Mouse (Mus musculus) testis, adult 2 months (tissue): Measurements from ENCODE around the gene Gbp6. TPM values are rescaled to one million over a fixed set of nuclear protein-coding genes. Genes with fewer than 3 reads are reported as not detected.
"Not testable (repeated sequence)": the region's sequence is repeated elsewhere in the genome, so short reads cannot be mapped to it uniquely, and the experiment has no call there.

ENCODE experiments used
- H3K27ac ChIP-seq: fragments of 200-500 bp; 2 replicates; pipeline ENCODE4 v1.5.1; 2012; ENCODE audit warnings: low read depth, low read length; ENCODE audit not compliant: control insufficient read depth, insufficient read depth
- H3K27me3 ChIP-seq: fragments of 200-500 bp; 2 replicates; pipeline ENCODE4 v1.6.1; 2012; ENCODE audit warnings: mild to moderate bottlenecking, low read length, moderate library complexity; ENCODE audit not compliant: control insufficient read depth, insufficient read depth
- H3K36me3 ChIP-seq: fragments of 200-500 bp; 2 replicates; pipeline ENCODE4 v1.6.1; 2012; ENCODE audit warnings: mild to moderate bottlenecking, low read length; ENCODE audit not compliant: control insufficient read depth, insufficient read depth
- H3K4me1 ChIP-seq: fragments of 200-500 bp; 2 replicates; pipeline ENCODE4 v1.6.1; 2012; ENCODE audit warnings: low read length; ENCODE audit not compliant: control insufficient read depth, insufficient read depth
- H3K4me3 ChIP-seq: fragments of 200-500 bp; 2 replicates; pipeline ENCODE4 v1.5.1; 2012; ENCODE audit warnings: low read depth, mild to moderate bottlenecking, low read length, moderate library complexity, mixed read lengths; ENCODE audit not compliant: control insufficient read depth
- CTCF ChIP-seq: fragments of 200-500 bp; IDR thresholded peaks from 2 replicates; pipeline ENCODE4 v1.5.1; 2012; ENCODE audit warnings: low read depth, mild to moderate bottlenecking, inconsistent platforms, low read length, moderate library complexity; ENCODE audit not compliant: control insufficient read depth, insufficient read depth, insufficient replicate concordance
- POLR2A ChIP-seq: fragments of 200-500 bp; IDR thresholded peaks from 2 replicates; pipeline ENCODE4 v1.6.1; 2012; ENCODE audit warnings: low read depth, mild to moderate bottlenecking, inconsistent platforms, low read length, moderate library complexity; ENCODE audit not compliant: control insufficient read depth
- polyA plus RNA-seq: library from polyadenylated mRNA; depleted of rRNA; stranded (reverse); fragments of >200 nt; gene quantifications from 2 replicates; pipeline ENCODE4 v1.2.3, GENCODE M21; 2012

The Gbp6 gene
- polyA plus RNA-seq, 1 experiment: 0.12 TPM

GRCm38 (mm10) chr5:105301963-105302362 lies 8.5 kb upstream of the Gbp6 start:
- TF ChIP-seq POLR2A (no peak), CTCF (no peak)
- Histone ChIP-seq H3K4me3 (no peak overlapping the region), H3K27me3 (no peaks in the 10 kb centered on the region)

GRCm38 (mm10) chr5:105301531-105301930 lies 8.0 kb upstream of the Gbp6 start:
- TF ChIP-seq POLR2A (no peak), CTCF (no peak)
- no peaks in the 10 kb centered on the region; the same call in 1 of the 2 replicates for H3K4me1 ChIP-seq
- no peak overlapping the region for H3K4me3 ChIP-seq
- H3K27me3 ChIP-seq: no peaks in the 10 kb centered on the region
- no peak overlapping the region for H3K27ac ChIP-seq
- H3K36me3 ChIP-seq: no peaks in the 10 kb centered on the region

More at GRCm38 (mm10) chr5:105301963-105302362, 8.5 kb upstream of the Gbp6 start:
- Histone ChIP-seq H3K36me3 (no peaks in the 10 kb centered on the region), H3K4me1 (no peaks in the 10 kb centered on the region; the same call in 1 of the 2 replicates), H3K27ac (no peak overlapping the region)

- Histone ChIP-seq H3K4me3 (no peak overlapping the region), H3K36me3 (no peaks in the 10 kb centered on the region), H3K27me3 (no peaks in the 10 kb centered on the region), H3K4me1 (no peaks in the 10 kb centered on the region; the same call in none of the 2 replicates), H3K27ac (no peak overlapping the region)
- TF ChIP-seq POLR2A: no peak
- TF ChIP-seq CTCF: no peak
These were observed 2.2 kb upstream of the Gbp6 start for GRCm38 (mm10) chr5:105295746-105296145.

GRCm38 (mm10) chr5:105292492-105292891 lies 1.0 kb downstream of the Gbp6 start:
- Histone ChIP-seq H3K36me3 (no peaks in the 10 kb centered on the region), H3K27ac (no peak overlapping the region), H3K4me1 (no peaks in the 10 kb centered on the region; the same call in 1 of the 2 replicates), H3K4me3 (no peak overlapping the region), H3K27me3 (no peaks in the 10 kb centered on the region)
- TF ChIP-seq POLR2A (no peak), CTCF (no peak)

- H3K4me3 ChIP-seq, H3K4me1 ChIP-seq, H3K27me3 ChIP-seq, H3K27ac ChIP-seq, H3K36me3 ChIP-seq: not testable (repeated sequence)
These were observed 2.6 kb downstream of the Gbp6 start for GRCm38 (mm10) chr5:105290921-105291320.

GRCm38 (mm10) chr5:105260673-105261072 lies 32.8 kb downstream of the Gbp6 start:
- H3K27ac ChIP-seq, H3K36me3 ChIP-seq: not testable (repeated sequence)

GRCm38 (mm10) chr5:105252491-105252890 lies 41.0 kb downstream of the Gbp6 start:
- H3K27ac ChIP-seq: no peak overlapping the region

More at GRCm38 (mm10) chr5:105260673-105261072, 32.8 kb downstream of the Gbp6 start:
- not testable (repeated sequence) for H3K4me1 ChIP-seq, H3K27me3 ChIP-seq, H3K4me3 ChIP-seq

GRCm38 (mm10) chr5:105244741-105245140 lies 48.8 kb downstream of the Gbp6 start:
- H3K27ac ChIP-seq, H3K36me3 ChIP-seq, H3K4me1 ChIP-seq, H3K27me3 ChIP-seq, H3K4me3 ChIP-seq: not testable (repeated sequence)

More at GRCm38 (mm10) chr5:105252491-105252890, 41.0 kb downstream of the Gbp6 start:
- Histone ChIP-seq H3K27me3 (no peaks in the 10 kb centered on the region), H3K4me1 (no peaks in the 10 kb centered on the region), H3K36me3 (no peaks in the 10 kb centered on the region), H3K4me3 (no peak overlapping the region)
- TF ChIP-seq POLR2A (no peak), CTCF (no peak)

- not testable (repeated sequence) for H3K27ac ChIP-seq, H3K4me1 ChIP-seq, H3K4me3 ChIP-seq, H3K27me3 ChIP-seq, H3K36me3 ChIP-seq
These were observed 52.5 kb downstream of the Gbp6 start for GRCm38 (mm10) chr5:105240982-105241381.

- not testable (repeated sequence) for H3K4me1 ChIP-seq, H3K27ac ChIP-seq, H3K27me3 ChIP-seq, H3K4me3 ChIP-seq, H3K36me3 ChIP-seq
These were observed 53.9 kb downstream of the Gbp6 start, which contains the start of gene Gbp10 for GRCm38 (mm10) chr5:105239483-105240047. Gene Gbp10, minus strand, starts transcription at chr5:105239533.

- not testable (repeated sequence) for H3K4me3 ChIP-seq, H3K27ac ChIP-seq, H3K36me3 ChIP-seq, H3K27me3 ChIP-seq, H3K4me1 ChIP-seq
These were observed 55.1 kb downstream of the Gbp6 start for GRCm38 (mm10) chr5:105238402-105238801.
